Mouse (Mus musculus): ENCODE results near the gene Zbtb43.

- TF ChIP-seq POLR2A (IDR thresholded peaks at IDR 0.05; ENCODE audit: insufficient read depth, low read length) (no peak), CTCF (IDR thresholded peaks at IDR 0.05; ENCODE audit: low read depth, low read length) (no peak), EP300 (IDR thresholded peaks at IDR 0.05; ENCODE audit: insufficient read depth, low read depth, low read length) (no peak)
Measured at GRCm38 (mm10) chr2:33477961-33478755, 9.8 kb upstream of the Zbtb43 start.

All from ES-Bruce4 (cell line).